Mouse (Mus musculus) spleen, adult 18-20 months (tissue): ENCODE data around the gene Mepce.
"Not testable (repeated sequence)": the region's sequence is repeated elsewhere in the genome, so short reads cannot be mapped to it uniquely, and the experiment has no call there.

Experiments
- DNase-seq, 2 experiments: peaks; one replicate each; pipeline ENCODE4 v3.0.0; 2022; ENCODE audit warnings: mixed read lengths in 2 of 2

The Mepce gene

DNA sequence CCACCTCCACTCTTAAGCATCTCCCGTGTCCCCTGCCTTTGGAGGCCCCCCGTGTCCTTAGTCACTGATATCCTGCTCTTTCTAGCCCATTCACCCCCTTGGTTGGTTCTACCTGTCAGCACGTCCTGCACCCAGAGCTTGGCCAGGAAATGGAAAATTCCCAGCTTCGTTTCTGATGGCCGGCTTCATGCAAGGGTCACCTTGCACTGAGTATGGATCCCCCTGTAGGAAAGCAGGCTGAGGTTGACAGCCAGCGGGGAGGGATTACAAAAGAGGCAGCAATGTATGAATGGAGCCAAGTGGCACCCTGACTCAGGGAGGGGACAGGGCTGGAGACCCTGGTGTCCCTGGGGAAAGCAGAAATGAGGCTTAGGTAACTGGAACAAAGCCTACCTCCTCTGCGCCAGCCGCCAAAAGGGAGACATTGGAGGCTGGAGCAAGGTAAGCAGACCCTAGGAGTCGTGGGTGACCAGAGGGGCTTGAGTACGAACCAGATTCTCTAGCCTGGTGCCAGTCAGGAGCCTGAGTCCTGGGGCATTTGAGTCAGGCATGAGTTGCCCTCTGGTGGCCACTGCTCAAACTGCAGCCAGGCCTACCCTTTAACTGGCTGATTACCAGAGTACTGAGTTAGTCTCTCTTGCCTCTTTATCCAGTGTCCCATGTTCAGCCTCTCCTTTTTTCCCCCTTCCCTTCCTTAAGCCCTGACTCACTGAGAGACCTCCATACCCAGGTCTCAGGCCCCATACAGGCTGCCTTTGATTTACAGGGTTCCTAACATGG is 30.4 kb downstream of the Mepce start:
- peak; percentile 70 to 85 for DNase-seq

- no peak for DNase-seq
These were observed 31.3 kb downstream of the Mepce start for GRCm38 (mm10) chr5:137756106-137756505.

DNA sequence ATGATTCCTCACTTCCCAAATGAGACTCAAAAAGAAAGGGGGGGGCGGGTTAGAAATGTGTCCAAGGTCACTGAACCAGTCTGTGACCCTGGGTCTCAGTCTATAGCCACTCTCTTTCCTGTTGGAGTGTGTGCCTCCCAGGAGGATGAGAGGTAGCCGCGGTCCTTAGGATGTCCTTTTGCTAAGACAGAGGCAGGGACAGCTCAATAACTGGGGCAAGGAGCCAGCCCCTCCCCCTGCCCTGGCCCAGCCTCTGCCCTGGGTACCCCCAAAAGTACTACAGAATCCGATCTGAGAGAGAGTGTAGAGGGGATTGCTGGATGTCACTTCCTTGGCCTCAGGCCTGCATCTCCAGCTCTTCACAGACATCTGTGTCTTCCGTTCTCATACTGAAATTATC is 32.0 kb downstream of the Mepce start:
- no peak for DNase-seq

DNA sequence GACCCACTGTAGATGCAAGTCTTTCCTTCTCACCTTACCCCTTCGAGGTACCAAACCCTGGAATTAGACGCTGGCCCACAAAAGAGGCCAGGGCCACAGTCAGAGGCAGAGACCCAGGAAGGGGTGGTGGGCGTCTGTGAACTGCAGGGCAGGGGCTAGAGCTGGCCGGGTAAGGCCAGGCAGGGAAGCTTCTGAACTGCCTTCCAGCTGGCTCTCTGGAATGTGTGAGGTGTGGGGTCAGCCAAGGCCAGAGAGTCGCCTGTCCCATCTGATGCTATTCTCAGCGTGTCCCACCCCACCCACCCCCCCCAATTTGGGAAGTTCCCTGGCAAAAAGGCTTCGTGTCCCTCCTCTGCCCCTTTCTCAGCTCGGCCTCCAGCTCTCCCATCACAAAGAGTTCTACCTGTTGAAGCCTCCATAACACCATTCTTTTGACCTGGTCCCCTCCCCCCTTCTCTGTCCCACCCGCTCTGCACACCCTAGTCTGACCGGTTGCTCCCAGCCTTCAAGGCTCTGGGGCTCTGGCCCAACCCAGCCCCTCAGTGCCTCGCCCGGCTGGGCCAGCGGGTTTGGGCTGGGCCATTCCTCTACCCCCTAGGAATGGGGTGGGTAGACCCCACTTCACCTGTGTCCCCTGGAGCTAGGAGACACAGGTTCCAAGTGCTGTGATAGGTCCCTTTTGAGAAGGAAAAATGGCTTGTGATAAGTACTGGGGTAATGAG is 34.2 kb downstream of the Mepce start:
- DNase-seq: no peak

GRCm38 (mm10) chr5:137751988-137752387 is 35.5 kb downstream of the Mepce start:
- DNase-seq: no peak

DNA sequence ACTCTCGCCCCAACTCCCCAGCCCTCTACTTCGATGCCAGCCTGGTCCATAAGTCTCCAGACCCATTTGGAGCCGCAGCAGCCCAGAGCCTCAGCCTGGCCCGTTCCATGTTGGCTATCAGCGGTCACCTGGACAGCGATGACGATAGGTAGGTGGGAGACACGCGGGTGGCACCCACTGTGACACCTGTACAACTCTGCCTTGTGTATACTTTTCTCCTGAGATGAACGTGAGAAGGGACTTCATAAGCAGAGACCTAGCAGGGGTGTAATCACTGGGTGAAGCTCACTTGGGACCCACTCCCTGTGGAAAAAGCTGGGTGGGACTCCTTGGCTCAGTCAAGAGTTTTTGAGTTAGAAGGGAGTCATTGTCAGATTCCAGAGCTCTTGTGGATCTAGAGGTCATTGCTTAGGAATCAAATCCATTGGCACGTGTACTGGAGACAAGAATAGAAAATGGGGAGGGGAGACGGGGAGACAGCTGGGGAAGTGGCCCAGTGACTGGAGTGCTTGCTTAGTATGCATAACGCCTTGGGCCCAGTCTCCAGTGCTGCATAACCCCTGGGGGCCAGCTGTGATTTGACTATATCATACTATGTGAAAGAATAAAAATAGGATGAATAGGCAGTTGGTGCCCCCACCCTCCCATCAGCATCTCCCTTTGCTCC is 36.1 kb downstream of the Mepce start:
- no peak for DNase-seq

GRCm38 (mm10) chr5:137750212-137750611 is 37.2 kb downstream of the Mepce start:
- not testable (repeated sequence) for DNase-seq

DNA sequence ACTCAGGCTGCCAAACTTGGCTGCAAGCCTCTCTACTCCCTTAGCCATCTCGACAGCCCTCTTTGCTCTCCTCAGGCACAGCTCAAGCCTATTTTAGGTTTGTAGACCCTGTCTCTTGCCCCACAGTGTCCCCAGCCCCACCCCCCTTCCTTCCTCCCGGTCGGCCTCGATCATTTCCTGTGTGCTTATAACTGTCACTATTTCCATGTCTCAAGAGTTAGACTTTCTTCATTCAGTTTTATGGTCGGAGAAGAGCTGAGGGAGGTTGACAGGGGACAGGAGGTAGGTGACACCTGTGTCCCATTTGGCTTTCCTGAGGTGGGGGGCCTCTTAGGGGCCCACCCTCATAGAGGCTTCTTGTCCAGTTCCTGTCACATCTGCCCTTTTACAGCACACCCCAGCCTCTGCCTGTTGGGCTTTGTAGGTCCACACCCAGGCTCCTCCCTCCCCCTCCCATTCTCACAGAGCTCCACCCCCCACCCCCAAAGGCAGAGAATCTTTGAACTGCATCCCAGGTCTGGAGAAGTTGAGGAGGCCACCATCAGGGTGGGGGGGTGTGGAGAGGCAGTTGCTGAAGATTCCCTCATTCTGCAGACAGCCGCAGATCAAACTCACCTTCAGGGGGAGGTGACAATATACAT is 38.1 kb downstream of the Mepce start:
- no peak for DNase-seq

GRCm38 (mm10) chr5:137748130-137748770 is 39.2 kb downstream of the Mepce start:
- DNase-seq: peak in 1 of 2 experiments; percentile 30

DNA sequence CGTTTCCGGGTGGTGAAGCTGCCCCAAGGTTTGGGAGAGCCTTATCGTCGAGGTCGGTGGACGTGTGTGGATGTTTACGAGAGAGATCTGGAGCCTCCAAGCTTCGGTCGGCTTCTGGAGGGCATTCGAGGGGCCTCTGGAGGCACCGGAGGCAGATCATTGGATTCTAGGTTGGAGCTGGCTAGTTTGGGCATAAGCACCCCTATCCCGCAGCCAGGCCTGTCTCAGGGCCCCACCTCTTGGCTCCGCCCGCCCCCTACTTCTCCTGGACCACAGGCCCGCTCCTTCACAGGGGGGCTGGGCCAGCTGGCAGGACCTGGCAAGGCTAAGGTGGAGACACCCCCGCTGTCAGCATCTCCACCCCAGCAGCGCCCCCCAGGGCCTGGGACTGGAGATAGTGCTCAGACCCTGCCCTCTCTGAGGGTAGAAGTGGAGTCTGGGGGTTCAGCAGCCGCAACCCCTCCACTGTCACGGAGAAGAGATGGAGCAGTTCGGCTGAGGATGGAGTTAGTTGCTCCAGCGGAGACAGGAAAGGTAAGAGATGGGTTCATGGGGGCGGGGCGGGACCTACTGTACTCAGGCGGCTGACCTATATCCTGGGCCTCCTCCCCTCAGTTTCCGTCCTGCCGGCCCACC is 40.0 kb downstream of the Mepce start:
- DNase-seq: peak; percentile 56 to 63

DNA sequence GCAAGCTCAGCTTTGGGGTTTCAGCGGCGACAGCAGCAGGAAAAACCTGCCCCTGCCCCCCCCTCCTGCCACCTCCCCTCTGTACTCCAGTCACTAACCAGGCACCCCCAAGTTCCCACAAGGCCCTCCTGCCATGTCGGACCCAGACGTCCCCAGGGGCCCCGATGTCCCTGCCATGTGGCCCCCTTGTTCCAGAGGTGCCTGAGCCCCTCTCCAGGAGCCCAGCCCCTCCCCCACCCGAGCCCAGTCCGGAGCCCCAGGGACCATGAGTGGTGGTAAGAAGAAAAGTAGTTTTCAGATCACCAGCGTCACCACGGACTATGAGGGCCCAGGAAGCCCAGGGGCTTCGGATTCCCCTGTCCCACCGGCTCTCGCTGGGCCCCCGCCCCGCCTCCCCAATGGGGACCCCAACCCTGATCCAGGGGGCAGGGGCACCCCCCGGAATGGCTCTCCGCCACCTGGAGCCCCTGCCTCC is 40.6 kb downstream of the Mepce start:
- DNase-seq: peak; percentile 32 to 44

GRCm38 (mm10) chr5:137746282-137746850 is 41.1 kb downstream of the Mepce start:
- peak; percentile 66 to 70 for DNase-seq

- peak; percentile 85 to 88 for DNase-seq
These were observed 42.0 kb downstream of the Mepce start, which contains the start of gene Tsc22d4 for GRCm38 (mm10) chr5:137745214-137746171. Gene Tsc22d4, plus strand, starts transcription at chr5:137745730.

DNA sequence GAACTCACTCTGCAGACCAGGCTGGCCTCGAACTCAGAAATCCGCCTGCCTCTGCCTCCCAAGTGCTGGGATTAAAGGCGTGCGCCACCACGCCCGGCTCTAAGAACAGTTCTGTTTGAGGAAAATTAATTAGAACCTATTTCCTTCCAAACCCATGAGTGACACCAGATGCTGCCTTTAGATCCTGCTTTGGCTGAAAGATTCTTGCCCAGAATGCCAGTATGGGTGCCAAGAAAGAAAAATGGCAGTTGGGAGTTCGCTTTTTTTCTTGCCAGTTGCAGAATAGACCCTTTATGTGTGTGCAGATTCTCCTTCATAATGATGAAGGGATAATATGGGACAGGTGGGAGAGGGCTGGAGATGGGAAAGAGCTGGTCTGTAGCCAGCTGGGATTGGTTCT is 43.3 kb downstream of the Mepce start:
- no peak for DNase-seq

DNA sequence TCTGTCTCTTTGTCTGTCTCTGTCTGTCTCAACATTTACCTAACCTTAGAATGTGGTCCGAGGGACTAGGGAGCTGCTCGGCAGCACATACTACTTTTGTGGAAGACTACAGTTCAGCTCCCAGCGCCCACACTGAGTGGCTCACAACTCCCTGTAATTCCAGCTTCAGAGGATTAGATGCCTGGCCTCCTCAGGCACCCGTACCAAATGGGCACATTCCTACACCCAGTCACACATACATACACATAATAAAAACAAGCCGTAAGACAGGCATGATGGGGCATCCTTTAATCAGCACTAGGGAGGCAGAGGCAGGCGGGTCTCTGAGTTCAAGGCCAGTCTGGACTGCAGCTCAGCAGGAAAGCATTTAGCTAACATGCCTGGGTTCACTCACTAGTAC is 44.6 kb downstream of the Mepce start:
- DNase-seq: no peak

DNA sequence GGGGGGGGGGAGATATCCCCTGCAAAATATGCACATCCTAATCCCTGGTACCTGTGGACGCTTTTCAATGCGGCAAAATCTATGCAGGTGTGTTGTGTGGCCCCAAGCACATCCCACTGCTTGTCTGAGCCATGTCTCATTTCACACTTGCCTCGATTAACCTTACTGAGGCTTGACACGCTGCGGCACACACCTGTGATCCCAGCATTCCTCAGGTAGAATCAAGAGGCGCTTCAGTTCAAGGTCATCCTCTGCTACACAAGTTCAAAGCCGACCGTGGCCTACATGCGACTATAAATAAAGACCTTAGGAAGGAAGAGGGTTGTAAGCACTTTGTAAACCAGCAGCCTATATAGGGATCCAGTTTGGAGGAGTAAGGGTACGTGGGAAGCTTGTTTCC is 45.4 kb downstream of the Mepce start:
- no peak for DNase-seq

DNA sequence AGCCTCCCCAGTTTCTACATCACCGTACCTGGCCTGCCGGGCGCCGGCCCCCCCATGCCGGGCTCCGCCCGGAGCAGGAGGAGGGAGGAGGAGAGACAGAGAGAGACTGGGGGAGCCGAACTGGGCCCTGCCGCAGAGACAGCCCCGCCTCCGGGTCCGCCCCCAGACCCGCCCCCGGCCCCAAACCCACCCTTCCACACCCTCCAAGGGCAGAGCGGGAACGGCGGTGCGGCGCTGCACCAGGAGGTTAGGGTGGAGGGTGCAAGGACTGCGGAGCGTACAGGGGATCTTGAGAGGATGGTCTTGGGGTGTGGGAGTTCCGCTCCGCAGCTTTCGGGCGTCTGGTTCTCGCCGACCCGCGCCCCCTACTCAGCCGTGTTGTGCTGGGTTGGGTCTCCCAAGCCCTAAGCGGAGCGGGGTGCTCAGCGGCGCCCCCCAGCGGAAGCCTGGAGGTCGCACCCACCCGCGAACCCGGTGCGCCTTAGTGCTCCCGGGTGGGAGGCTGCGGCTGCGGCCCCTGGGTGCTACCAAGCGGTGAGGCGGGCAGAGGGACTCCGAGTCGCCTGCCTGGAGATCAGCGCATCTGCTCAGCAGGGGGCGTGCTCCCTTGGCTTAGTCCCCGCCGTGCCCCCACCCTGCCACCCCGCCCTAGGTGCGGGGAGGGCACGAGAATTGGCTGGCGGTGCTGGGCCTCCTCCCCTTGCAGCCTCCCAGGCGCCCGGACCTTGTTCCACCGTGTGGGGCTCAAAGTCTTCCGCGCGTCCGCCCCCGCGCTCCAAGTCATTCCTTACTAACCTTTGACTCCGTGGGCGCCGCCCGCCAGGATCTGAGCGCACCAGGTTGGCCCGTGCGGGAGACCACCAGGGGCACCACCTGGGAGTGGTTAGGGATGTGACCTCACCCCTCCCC is 46.2 kb downstream of the Mepce start, which contains the start of gene Nyap1:
Gene Nyap1, minus strand, starts transcription at position 585 of the 909 bp plus-strand sequence.
- peak; percentile 64 to 80 for DNase-seq

DNA sequence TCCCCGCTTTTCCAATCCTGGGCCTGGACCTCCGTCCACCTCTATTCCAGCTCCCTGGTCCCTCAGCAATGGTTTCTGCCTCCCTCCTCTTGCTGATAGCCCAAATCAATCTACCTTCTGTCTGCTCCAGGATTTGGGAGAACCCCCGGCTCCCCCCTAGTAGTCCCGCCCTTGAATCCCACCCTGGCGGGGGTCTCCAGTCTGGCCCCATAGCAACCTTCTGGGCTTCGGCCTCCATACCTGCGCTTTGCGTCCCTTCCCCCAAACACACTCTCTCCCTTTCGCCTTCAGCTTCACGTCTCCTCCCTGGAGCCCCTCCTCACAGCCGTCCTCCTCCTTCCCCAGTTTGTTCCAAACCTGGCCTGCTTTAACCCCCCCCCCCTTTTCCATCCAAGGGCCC is 46.9 kb downstream of the Mepce start:
- no peak for DNase-seq

DNA sequence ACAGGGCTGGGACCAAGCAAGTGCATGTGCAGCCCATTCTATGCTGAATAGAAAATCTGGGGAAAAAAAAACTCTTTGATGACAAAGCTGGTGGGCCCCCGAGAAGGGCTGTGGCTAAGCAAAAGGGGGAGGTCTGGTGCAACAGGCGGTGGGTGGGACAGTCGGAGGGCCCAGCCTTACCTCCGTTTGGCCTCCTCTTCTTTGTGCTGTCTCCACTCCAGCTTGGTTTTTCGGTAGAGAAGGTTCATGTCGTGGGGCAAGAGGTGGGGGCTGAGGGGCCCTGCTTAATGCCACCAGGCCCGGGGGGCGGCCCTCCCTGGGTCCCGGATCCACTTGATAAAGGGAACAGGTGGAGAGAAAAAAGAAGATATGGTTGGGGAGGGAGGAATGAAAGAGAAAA is 48.0 kb downstream of the Mepce start:
- DNase-seq: no peak
